Mouse (Mus musculus) stomach, postnatal 0 days (tissue): ENCODE measurements around the gene Acad10. TPM values are rescaled to one million over a fixed set of nuclear protein-coding genes. Genes with fewer than 3 reads are reported as not detected.
"Not testable (repeated sequence)": the region's sequence is repeated elsewhere in the genome, so short reads cannot be mapped to it uniquely, and the experiment has no call there.

Experiments
- ATAC-seq: fragments of 200-750 bp; cut with Nextera tagmentation; 2 replicates; pipeline ENCODE4 v1.8.0; 2017; ENCODE audit not compliant: low FRiP score, low TSS enrichment
- DNase-seq: peaks from one replicate; pipeline ENCODE4 v3.0.0-alpha.2; 2016; ENCODE audit warnings: low spot score
- H3K27ac ChIP-seq: fragments of 300-500 bp; sonication (generic); replicated peaks from 2 replicates; pipeline ENCODE4 v1.5.1; 2014; ENCODE audit warnings: mild to moderate bottlenecking, control low read depth
- H3K27me3 ChIP-seq: fragments of 300-500 bp; sonication (generic); 2 replicates; pipeline ENCODE4 v1.6.1; 2014; ENCODE audit warnings: low read length; ENCODE audit not compliant: control insufficient read depth, insufficient read depth
- H3K36me3 ChIP-seq: fragments of 300-500 bp; sonication (generic); 2 replicates; pipeline ENCODE4 v1.6.1; 2014; ENCODE audit warnings: low read length, mixed read lengths; ENCODE audit not compliant: control insufficient read depth, insufficient read depth
- H3K4me1 ChIP-seq: fragments of 300-500 bp; sonication (generic); replicated peaks from 2 replicates; pipeline ENCODE4 v1.6.1; 2014; ENCODE audit warnings: antibody characterized with exemption; ENCODE audit not compliant: control insufficient read depth, insufficient read depth
- H3K4me2 ChIP-seq: fragments of 300-500 bp; sonication (generic); replicated peaks from 2 replicates; pipeline ENCODE4 v1.6.1; 2014; ENCODE audit warnings: low read depth, mild to moderate bottlenecking, control low read depth, moderate library complexity
- H3K4me3 ChIP-seq: fragments of 300-500 bp; sonication (generic); 2 replicates; pipeline ENCODE4 v1.5.1; 2014; ENCODE audit warnings: low read depth, low read length, control low read depth
- H3K9ac ChIP-seq: fragments of 300-500 bp; sonication (generic); 2 replicates; pipeline ENCODE4 v1.6.1; 2014; ENCODE audit warnings: mild to moderate bottlenecking, low read length, control low read depth, mixed read lengths
- H3K9me3 ChIP-seq: fragments of 300-500 bp; sonication (generic); 2 replicates; pipeline ENCODE4 v1.6.1; 2016; ENCODE audit warnings: low read length; ENCODE audit not compliant: control insufficient read depth
- CTCF ChIP-seq: IDR thresholded peaks from 2 replicates; pipeline ENCODE4 v1.5.1; 2016; ENCODE audit warnings: antibody characterized with exemption, low read depth, mild to moderate bottlenecking, moderate library complexity
- EP300 ChIP-seq: optimal IDR thresholded peaks from 2 replicates; pipeline ENCODE3; 2016; ENCODE audit warnings: antibody characterized with exemption
- WGBS: fragments of 180-500 bp; shearing (Covaris S2); extraction: QIAGEN DNeasy Blood & Tissue Kit; methylation state at CpG from one replicate; pipeline ENCODE4 v1.1.7; 2014; 5-methylcytosine and 5-hydroxymethylcytosine counted together
- polyA plus RNA-seq: library from polyadenylated mRNA; unstranded; fragments of >200 nt; fragmentation: Nextera tagmentation; extraction: Ambion mirVana; gene quantifications from 2 replicates; pipeline ENCODE4 v1.2.1, GENCODE M21; 2015

Acad10 gene
- polyA plus RNA-seq, 1 experiment from 2014 or later, result 3.0 TPM

GRCm38 (mm10) chr5:121699891-121700290, 39.6 kb upstream of the Acad10 start:
- Histone ChIP-seq H3K4me1 (no peaks in the 10 kb centered on the region), H3K27ac (no peak overlapping the region), H3K4me3 (no peak overlapping the region), H3K4me2 (no peak overlapping the region), H3K36me3 (no peaks in the 10 kb centered on the region), H3K9ac (peak overlapping the region; percentile 51), H3K9me3 (no peaks in the 10 kb centered on the region), H3K27me3 (no peaks in the 10 kb centered on the region)
- no peak for TF ChIP-seq CTCF
- TF ChIP-seq EP300, result no peak
- 38% methylated on average over 5 of the region's 5 CpGs for WGBS
- no peak for DNase-seq
- ATAC-seq, result no peak

- Histone ChIP-seq H3K9ac (no peak overlapping the region), H3K4me1 (no peaks in the 10 kb centered on the region), H3K27ac (no peak overlapping the region), H3K4me3 (no peak overlapping the region), H3K4me2 (no peak overlapping the region), H3K27me3 (no peaks in the 10 kb centered on the region), H3K9me3 (no peaks in the 10 kb centered on the region), H3K36me3 (no peaks in the 10 kb centered on the region)
- no peak for TF ChIP-seq CTCF
- 67% methylated on average over 6 of the region's 6 CpGs for WGBS
- DNase-seq, result no peak
- ATAC-seq, result no peak
Observed at GRCm38 (mm10) chr5:121696761-121697160, 36.4 kb upstream of the Acad10 start.

DNA sequence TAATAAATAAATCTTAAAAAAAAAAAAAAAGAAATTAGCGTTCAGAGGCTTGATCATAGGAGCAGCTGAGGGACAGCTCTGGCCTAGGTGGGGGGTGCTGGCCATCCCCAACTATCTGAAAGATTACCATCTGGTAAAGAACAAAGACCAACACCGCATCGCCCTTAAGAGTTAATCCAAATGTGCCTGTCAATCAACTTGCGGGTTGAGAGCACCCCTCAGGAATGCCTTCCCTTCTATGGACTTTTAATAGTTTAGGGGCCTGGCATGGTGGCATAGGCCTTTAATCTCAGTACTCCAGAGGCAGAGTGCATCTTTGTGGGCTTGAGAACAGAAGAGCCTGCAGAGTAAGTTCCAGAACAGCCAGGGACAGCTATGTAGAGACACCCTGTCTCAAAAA, 32.6 kb upstream of the Acad10 start:
- TF ChIP-seq CTCF, result no peak
- TF ChIP-seq EP300, result no peak
- Histone ChIP-seq H3K9me3 (no peaks in the 10 kb centered on the region), H3K4me3 (no peak overlapping the region), H3K4me2 (no peak overlapping the region), H3K4me1 (no peaks in the 10 kb centered on the region), H3K36me3 (no peaks in the 10 kb centered on the region), H3K9ac (no peak overlapping the region), H3K27ac (no peak overlapping the region), H3K27me3 (no peaks in the 10 kb centered on the region)
- DNase-seq, result no peak
- 72% methylated on average over 4 of the region's 4 CpGs for WGBS
- no peak for ATAC-seq

DNA sequence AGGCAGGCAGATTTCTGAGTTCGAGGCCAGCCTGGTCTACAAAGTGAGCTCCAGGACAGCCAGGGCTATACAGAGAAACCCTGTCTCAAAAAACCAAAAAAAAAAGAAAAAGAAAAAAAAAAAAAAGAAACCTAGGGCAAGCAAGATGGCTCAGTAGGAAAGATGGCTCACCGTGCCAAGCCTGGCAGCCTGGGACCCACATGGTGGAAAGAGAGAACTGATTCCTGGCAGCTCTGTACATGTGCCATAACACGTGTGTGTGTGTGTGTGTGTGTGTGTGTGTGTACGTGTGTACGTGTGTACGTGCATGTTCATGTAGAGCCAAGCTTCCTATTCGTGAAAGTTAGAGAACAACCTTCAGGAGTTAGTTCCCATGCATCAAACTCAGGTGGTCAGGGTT, 31.1 kb upstream of the Acad10 start:
- ATAC-seq, H3K27me3 ChIP-seq, DNase-seq, H3K9me3 ChIP-seq, H3K4me3 ChIP-seq, H3K36me3 ChIP-seq, H3K9ac ChIP-seq, H3K4me1 ChIP-seq, H3K4me2 ChIP-seq, H3K27ac ChIP-seq: not testable (repeated sequence)
- 90% methylated on average over 7 of the region's 7 CpGs for WGBS

DNA sequence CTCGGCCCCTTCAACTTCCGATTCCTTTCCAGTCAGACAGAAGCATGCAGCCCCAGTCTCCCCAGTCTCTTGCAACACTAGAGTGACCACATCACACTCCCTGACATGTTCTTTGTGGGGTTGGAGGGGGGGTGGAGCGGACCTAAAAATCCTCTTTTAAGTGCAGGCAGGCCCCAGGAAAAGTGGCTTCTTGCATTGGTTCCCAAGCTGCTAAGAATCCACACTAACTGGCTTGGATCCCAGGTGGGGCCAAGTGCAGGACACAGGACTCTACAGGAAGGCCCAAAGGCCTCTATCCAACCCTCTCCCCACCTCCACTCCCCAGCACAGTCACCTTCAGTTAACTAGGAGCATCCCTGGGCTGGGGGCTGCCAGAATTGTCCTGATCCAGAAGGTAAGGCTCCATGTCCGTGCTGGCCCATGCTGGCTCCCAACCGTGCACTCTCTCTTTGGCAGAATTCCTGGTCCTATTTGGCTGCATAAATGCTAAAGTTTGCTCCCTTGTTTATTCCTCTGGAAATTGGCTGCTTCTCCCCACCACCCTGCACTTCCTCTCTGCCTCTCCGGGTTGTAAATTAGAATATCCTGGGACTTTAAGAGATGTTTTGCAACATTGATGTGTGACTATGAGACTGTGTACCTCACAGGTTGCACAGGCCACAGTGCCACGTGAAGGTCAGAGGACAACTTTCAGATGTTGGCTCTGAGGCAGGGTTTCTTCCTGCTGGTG, 30.3 kb upstream of the Acad10 start:
- Histone ChIP-seq H3K4me3 (no peak overlapping the region), H3K27ac (peak overlapping the region; percentile 82), H3K36me3 (peaks cover 4% of the 10 kb centered on the region; the same call in 1 of the 2 replicates), H3K4me2 (no peak overlapping the region), H3K27me3 (no peaks in the 10 kb centered on the region), H3K9ac (0 out of 2 replicates have a peak overlapping the region, but pooled peaks have one; percentile 9), H3K4me1 (no peaks in the 10 kb centered on the region), H3K9me3 (no peaks in the 10 kb centered on the region)
- 47% methylated on average over 7 of the region's 7 CpGs for WGBS
- no peak for DNase-seq
- TF ChIP-seq CTCF, result no peak
- no peak for TF ChIP-seq EP300
- ATAC-seq, result no peak; the same call in 1 of the 2 replicates

DNA sequence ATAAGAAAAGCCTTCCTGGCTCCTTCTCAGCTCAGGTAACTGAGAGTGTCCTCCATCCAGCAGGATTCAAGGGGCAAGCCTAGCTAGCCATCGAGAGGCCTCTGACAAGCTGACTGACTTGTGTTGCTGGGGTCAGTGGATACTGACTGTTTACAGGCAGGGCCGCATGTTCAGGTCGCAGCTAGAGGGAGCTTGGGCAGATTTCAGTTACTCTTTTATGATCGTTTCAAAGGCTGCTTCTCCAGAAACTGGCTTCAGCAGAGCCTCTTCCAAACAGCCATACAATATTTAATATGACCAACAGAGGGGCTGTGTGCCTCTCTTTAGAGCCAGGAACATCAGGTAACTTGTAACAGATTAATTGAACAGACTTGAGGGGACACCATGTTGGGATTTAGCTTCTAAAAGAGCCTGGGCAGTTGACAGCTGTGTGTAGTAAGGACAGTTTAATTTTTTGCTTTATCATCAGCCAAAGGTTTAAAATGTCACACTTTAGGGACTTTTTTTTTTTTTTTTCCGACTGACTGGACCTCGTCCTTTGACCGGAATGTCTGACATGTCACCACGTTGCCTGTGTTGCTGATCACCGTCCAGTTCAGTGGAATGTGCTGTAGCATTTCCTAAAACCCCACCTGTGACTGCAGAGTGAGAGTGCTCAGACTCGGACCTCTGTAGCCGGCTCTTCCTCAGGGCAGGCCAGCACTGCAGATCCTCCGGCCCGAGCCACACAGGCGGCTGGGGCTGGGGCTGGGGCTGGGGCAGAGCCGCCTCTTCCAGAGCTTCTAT, 26.0 kb upstream of the Acad10 start:
- Histone ChIP-seq H3K9ac (no peak overlapping the region), H3K4me3 (no peak overlapping the region), H3K9me3 (no peaks in the 10 kb centered on the region), H3K36me3 (peaks cover 24% of the 10 kb centered on the region), H3K27ac (no peak overlapping the region), H3K4me2 (no peak overlapping the region), H3K4me1 (no peaks in the 10 kb centered on the region), H3K27me3 (no peaks in the 10 kb centered on the region)
- WGBS, result 70% methylated on average over 15 of the region's 15 CpGs
- peak; percentile 53 for TF ChIP-seq CTCF
- no peak for TF ChIP-seq EP300
- ATAC-seq (no peak), DNase-seq (no peak)
